ENCODE assay signal across 8 mouse cellular contexts in genomic region chr9:109874797-109875691, GRCm38 (mm10). TPM values are rescaled to one million over a fixed set of nuclear protein-coding genes. Genes with fewer than 3 reads are reported as not detected.
DNase-seq lines count a peak whose midpoint lies in the region; ATAC-seq lines count a peak whose summit lies in the region.

Gene Cdc25a, plus strand, starts transcription at chr9:109875579.

- H3K27me3 ChIP-seq in forebrain, embryonic 14.5 days (replicated peaks; ENCODE audit: control insufficient read depth, insufficient read depth, low read length), result no peaks in the 10 kb centered on the region
- H3K27me3 ChIP-seq in neural tube, embryonic 15.5 days (replicated peaks), result no peaks in the 10 kb centered on the region

- intact Hi-C loops in heart, postnatal 14 days (cut with DNase I), result no loop called here

- H3K4me2 ChIP-seq in forebrain, embryonic 14.5 days (ENCODE audit: low read length), result peak within 1 kb of the TSS; percentile 76
- H3K4me2 ChIP-seq in neural tube, embryonic 15.5 days, result peak within 1 kb of the TSS; percentile 92

- peak; percentile 100 for DNase-seq in ES-CJ7 (ENCODE audit: low read depth, low spot score)
- DNase-seq in cerebellum, adult 11 months, result peak; percentile 96
- peak; percentile 99 for DNase-seq in forebrain, embryonic 14.5 days (ENCODE audit: low spot score)
- peak; percentile 97 to 98 for DNase-seq in heart, postnatal 14 days
- DNase-seq in layer of hippocampus, adult 11-12 months (ENCODE audit: low spot score), result peak; percentile 97
- peak; percentile 99 for DNase-seq in lung, adult 18-20 months
- peak; percentile 99 for DNase-seq in testis, postnatal 14 days (ENCODE audit: low spot score)

- ATAC-seq in forebrain, embryonic 14.5 days, result peak; percentile 95
- ATAC-seq in neural tube, embryonic 15.5 days (ENCODE audit: low FRiP score), result peak; percentile 93

- H3K9ac ChIP-seq in forebrain, embryonic 14.5 days (ENCODE audit: low read length), result peak within 1 kb of the TSS; percentile 97
- H3K9ac ChIP-seq in neural tube, embryonic 15.5 days (replicated peaks), result peak within 1 kb of the TSS; percentile 75

- H3K9me3 ChIP-seq in forebrain, embryonic 14.5 days (replicated peaks; ENCODE audit: control insufficient read depth, low read length), result no peaks in the 10 kb centered on the region
- H3K9me3 ChIP-seq in neural tube, embryonic 15.5 days (replicated peaks), result no peaks in the 10 kb centered on the region

- peak within 1 kb of the TSS; percentile 95 for H3K4me3 ChIP-seq in forebrain, embryonic 14.5 days (ENCODE audit: low read depth, low read length)
- peak within 1 kb of the TSS; percentile 87 for H3K4me3 ChIP-seq in neural tube, embryonic 15.5 days (replicated peaks)

- H3K4me1 ChIP-seq in forebrain, embryonic 14.5 days (ENCODE audit: control insufficient read depth, insufficient read depth, low read length), result peaks cover 11% of the 10 kb centered on the region; the same call in 1 of the 2 replicates
- H3K4me1 ChIP-seq in neural tube, embryonic 15.5 days, result peaks cover 21% of the 10 kb centered on the region

- H3K36me3 ChIP-seq in forebrain, embryonic 14.5 days (ENCODE audit: control insufficient read depth, insufficient read depth, low read length), result peaks cover 20% of the 10 kb centered on the region
- peaks cover 11% of the 10 kb centered on the region for H3K36me3 ChIP-seq in neural tube, embryonic 15.5 days

- 7% methylated on average over 33 of the region's 33 CpGs for WGBS in forebrain, embryonic 14.5 days
- WGBS in neural tube, embryonic 15.5 days, result 6% methylated on average over 33 of the region's 33 CpGs

- peak within 1 kb of the TSS; percentile 81 for H3K27ac ChIP-seq in forebrain, embryonic 14.5 days (ENCODE audit: low read depth, low read length)
- peak within 1 kb of the TSS; percentile 81 for H3K27ac ChIP-seq in neural tube, embryonic 15.5 days (replicated peaks)

RNA-seq across cellular contexts. Expression of gene Cdc25a, which starts in this region (rescaled TPM):
- 15.1 and 15.7 TPM in 2 replicates for polyA plus RNA-seq in forebrain, embryonic 14.5 days (2014; fragmentation: Nextera tagmentation; extraction: Ambion mirVana)
- total RNA-seq in heart, postnatal 14 days (2021), result 1 to 10 TPM; 5.7 to 6.1 TPM
- polyA plus RNA-seq in neural tube, embryonic 15.5 days (2015; fragmentation: Nextera tagmentation; extraction: Ambion mirVana), result 10.4 and 15.2 TPM in 2 replicates

Comparison
In these comparisons a context has a peak if more than half of its experiments do, and no peak if none do; other contexts are left out.
1. Peak in every context shown above with its lines: DNase-seq, ATAC-seq, H3K4me3 ChIP-seq and H3K27ac ChIP-seq.